Mouse (Mus musculus) cerebellum, adult 2 months (tissue): Measurements from ENCODE around the gene Gm49378.

ENCODE experiments used
- CTCF ChIP-seq: fragments of 200-500 bp; IDR thresholded peaks from 2 replicates; pipeline ENCODE4 v1.5.1; 2011; ENCODE audit warnings: low read depth, mild to moderate bottlenecking, control low read depth, low read length, moderate library complexity, borderline replicate concordance; ENCODE audit not compliant: insufficient read depth
- POLR2A ChIP-seq: fragments of 200-500 bp; IDR thresholded peaks from 2 replicates; pipeline ENCODE4 v1.6.1; 2011; ENCODE audit warnings: low read length, control low read depth, borderline replicate concordance; ENCODE audit not compliant: insufficient read depth

DNA sequence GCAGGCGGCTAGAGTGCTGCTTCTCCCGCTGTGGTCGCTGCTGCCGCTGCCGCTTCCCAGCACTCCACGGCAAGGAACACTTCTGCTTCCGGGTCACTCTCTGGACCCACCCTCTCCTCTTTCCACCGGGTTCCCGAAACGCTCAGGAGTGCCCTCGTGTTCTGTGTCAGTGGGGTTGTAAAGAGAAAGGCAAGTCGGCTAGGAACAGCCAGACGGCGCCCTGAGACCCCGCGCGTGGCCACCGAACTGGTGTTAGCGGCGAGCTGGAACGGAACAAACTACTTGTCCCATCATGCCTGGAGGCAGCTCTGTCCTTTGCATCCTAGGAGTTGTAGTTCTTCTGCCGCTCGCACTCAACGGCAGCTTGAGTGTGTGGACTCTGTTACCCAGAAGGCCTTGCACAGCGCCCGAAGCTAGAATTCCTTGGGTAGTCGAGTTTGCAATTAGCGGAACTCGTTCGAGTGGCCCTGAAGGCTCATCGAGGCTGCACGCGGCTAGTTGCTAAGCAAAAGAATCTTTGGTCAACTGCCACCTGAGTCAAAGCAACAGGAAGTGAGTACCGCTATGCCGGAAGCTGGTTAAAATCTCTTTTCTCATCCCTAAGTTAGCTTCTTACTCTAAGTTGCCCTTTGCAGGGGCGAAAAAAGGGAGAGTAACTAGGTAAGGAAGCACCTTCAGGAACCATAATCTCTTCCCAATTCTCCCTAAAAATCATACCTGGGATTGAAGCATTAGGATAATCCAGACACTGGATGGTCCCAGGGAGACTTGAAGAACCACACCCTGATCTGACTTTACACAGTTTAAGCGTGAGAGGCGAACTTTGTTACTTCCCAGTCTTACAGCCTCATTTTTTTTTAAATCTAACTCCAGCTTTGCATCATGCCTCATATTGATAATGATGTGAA, 34.4 kb upstream of the Gm49378 start, which contains the start of the genes Gmpr2 and Nedd8:
- TF ChIP-seq POLR2A (peak; percentile 77), CTCF (no peak)
